Mouse (Mus musculus) heart, adult 8-10 months (tissue): ENCODE measurements around the gene Unc80. TPM values are rescaled to one million over a fixed set of nuclear protein-coding genes. Genes with fewer than 3 reads are reported as not detected.
A peak's percentile ranks its signal among the peaks of the same experiment; 100 is the strongest.

ENCODE experiments used
- DNase-seq: peaks from one replicate; pipeline ENCODE4 v3.0.0; 2022; ENCODE audit warnings: low spot score
- total RNA-seq, 4 experiments: library from RNA; stranded (reverse); gene quantifications; 2 replicates each; pipeline ENCODE4 v1.2.4; 2022

Unc80 gene
- total RNA-seq = under 1 TPM; 0.06 to 0.16 (median 0.11) TPM

GRCm38 (mm10) chr1:66467821-66468703, at the start of gene Unc80:
TSS of gene Unc80 (plus strand) at chr1:66468367.
- no peak for DNase-seq

DNA sequence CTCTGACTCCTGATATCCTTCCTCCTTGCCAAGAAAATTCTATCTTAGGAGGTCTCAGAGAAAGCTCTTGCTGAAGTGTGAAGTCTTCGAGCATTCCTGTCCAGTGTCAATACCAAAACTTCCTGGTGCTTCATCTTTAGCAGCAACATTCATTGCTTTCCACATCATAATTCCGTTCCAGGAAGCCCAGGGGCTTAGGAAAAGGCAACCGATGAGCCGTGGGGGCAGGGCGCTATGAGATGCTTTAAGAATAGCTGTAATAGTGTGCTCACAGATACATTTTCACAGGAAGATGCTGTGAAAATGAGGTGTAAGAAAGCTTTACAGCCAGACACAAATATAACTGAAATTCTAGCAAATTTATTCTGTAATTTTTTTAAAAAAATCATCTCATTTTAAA, 42.1 kb upstream of the Unc80 start:
- no peak for DNase-seq

DNA sequence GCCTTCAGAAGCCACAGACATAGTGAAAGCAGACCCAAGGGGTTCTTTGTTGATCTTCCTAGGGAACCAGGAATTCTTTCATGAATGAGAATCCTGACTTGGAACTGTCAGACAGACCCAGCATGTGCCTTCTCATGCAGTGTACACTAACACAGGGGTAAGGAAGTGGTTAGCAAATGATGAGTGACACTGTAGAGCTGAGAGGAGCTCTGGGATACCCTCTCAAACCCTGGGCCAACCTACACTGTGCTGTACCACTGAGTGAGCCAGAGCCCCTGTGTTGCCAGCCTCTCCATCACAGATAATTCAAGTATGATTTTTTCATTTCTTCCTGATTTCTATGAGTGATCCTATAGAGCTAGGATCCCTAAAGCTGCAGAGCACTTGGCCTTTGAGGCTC, 37.2 kb upstream of the Unc80 start:
- no peak for DNase-seq

DNA sequence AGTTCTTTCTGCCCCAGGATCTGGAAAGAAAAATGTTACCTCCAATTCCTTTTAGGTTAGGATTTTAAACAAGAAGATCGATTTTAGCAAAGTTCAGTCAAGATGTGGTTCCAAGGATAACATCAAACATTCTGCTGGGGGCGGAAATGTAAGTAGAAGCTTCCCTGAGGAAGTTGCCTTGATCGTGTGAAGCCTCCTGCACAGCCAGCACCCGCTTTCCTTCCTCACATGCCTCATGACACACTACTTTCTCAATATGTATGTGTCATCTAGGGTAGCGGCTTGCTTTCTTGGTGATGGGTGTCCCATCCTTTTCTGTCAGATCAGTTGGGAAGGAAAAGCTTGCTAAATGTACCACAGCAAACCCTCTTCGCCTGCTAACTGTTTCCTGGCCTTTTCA, 36.7 kb upstream of the Unc80 start:
- DNase-seq = no peak

- no peak for DNase-seq
Measured at GRCm38 (mm10) chr1:66438069-66438468, 30.1 kb upstream of the Unc80 start.

GRCm38 (mm10) chr1:66442922-66443321, 25.2 kb upstream of the Unc80 start:
- no peak for DNase-seq

DNA sequence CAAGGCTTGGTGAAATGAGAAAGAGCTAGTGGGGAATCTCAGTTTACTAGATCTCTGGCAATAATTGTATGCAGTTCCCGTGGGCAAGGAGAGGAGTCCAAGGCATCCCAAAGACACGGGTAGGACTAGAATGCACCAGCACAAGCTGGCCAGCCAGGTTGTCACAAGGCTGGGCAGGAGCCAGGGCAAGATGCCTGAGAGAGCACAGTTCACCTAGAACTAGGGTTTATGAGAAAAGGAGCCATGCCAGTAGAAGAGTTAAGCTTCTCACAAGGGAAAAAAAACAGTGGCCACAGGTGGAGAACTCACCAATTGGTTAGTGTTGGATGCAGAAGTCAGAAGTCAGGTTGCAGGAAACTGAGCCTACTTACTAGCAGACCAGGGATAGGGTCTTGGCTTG, 18.7 kb upstream of the Unc80 start:
- DNase-seq = peak; percentile 4

- no peak for DNase-seq
Measured at GRCm38 (mm10) chr1:66456580-66456979, 11.6 kb upstream of the Unc80 start.

- no peak for DNase-seq
Measured at GRCm38 (mm10) chr1:66457747-66458146, 10.4 kb upstream of the Unc80 start.

GRCm38 (mm10) chr1:66459394-66459793, 8.8 kb upstream of the Unc80 start:
- no peak for DNase-seq

GRCm38 (mm10) chr1:66460850-66461249, 7.3 kb upstream of the Unc80 start:
- peak; percentile 13 for DNase-seq

DNA sequence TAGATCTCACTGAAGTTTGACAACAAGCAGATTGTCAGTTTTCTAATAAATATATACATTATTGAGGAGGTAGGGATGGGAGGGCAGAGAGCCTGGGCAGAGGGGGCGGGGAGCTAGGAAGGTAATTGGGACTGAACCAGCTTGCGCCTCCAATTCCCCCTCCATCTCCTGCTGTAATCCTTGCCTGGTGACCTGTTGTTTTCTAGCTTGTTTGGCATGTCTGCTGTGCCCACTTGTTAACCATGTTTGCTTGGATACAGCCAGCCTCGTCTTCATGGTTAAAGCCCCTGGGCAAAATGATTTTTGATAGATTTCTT, 495 bp downstream of the Unc80 start:
- no peak for DNase-seq

GRCm38 (mm10) chr1:66482751-66483150, 14.6 kb downstream of the Unc80 start:
- no peak for DNase-seq

GRCm38 (mm10) chr1:66493064-66493463, 24.9 kb downstream of the Unc80 start:
- DNase-seq = no peak

- no peak for DNase-seq
Measured at GRCm38 (mm10) chr1:66495310-66496012, 27.3 kb downstream of the Unc80 start.

DNA sequence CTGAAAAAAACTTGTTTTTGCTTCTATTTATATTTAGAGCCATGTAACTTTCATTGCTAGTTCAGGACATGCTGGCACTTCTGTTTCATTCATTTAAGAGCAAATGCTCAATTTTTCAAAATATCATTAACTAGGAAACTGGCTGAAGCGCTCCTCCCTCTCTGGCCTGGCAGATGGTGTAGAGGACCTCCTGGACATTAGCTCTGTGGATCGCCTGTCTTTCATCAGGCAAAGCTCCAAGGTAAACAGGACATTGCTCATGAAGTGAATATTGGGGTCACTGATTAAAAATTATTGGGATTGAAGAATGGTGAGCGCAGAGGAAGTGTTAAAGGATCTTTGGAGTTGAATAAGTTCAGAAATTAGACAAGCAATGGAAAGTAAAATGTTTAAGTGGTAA, 82.6 kb downstream of the Unc80 start:
- DNase-seq = no peak

GRCm38 (mm10) chr1:66552396-66552966, 84.3 kb downstream of the Unc80 start:
- DNase-seq = no peak

DNA sequence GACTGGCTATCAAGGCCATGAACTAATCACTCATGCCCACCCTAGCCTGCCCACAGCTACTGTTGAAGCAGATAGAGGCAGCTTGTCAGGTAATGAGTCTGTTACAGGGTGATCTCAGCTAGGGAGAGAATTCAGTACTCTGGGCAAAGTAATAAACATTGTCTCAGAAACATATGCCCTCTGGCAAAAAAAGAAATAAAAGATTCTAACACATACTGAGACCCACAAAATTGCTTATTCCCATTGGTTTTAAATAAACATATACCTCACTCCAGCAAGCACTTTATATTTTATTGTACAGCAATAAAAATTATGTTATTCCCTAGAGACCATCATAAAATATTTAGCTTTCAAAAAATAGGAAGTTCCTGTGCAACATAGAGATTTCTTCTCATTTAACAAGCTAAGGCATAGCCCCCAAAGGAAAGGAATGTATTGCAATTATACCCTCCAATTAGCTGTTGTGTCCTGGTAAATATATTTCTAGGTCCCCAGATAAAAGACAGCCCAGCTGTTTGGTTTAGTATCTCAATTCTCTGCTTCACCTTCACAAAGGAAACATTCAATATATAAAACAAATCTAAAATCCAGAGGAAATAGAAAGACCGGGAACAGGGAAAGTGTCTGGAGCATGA, 93.6 kb downstream of the Unc80 start:
- DNase-seq = no peak

- no peak for DNase-seq
Measured at GRCm38 (mm10) chr1:66562332-66562731, 94.2 kb downstream of the Unc80 start.

DNA sequence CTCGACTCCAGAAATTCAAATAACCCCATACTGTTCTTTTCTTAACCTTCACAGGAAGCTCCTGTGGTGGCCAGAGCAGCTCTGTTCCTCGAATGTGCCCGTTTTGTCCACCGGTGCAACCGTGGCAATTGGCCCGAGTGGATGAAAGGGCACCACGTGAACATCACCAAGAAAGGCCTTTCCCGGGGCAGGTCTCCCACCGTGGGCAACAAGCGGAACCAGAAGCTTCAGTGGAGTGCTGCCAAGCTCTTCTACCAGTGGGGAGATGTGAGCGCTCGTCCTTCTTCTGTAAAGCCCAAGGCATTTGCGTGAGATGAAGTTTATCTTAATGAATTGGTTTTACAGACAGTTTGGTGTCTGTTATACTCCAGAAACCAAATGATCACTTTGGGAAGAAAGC, 101.6 kb downstream of the Unc80 start:
- DNase-seq = no peak

DNA sequence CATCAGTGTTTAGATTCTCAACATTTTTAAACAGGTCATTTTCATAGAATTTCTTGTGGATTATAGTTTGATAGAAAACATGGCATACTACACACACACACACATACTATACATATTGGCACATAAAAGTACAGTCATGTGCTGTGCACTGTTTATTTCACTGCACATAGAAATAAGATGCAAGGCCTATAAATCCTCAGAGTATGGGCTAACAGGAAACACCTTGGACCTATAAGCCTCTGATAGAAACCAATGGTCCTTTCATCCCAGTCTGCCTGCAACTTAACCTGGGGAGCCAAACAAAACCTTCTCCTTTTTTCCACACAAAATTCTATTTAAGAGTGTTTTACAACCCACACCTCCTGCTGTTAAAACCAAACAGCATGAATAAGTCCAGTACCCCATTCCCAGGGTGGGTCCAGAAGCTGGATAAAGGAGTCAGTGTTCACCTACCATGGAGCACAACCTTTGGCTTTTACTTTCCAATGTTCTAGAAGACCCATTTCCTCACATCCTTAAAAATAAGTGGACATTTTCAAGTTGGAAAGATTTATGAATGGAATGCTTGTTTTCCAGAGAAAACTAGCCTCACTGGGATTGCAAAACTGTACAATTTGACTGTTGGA, 129.1 kb downstream of the Unc80 start:
- DNase-seq = no peak

- no peak for DNase-seq
Measured at GRCm38 (mm10) chr1:66608304-66608703, 140.1 kb downstream of the Unc80 start.
